Mouse (Mus musculus): ENCODE data around the gene Map3k4.

- TF ChIP-seq CTCF (IDR thresholded peaks at IDR 0.05; ENCODE audit: low read depth) (no peak), EP300 (optimal IDR thresholded peaks at IDR 0.05) (no peak)
These were observed 40.5 kb downstream of the Map3k4 start for GRCm38 (mm10) chr17:12278073-12278472.
